Mouse (Mus musculus) Patski (cell line): ENCODE measurements around the gene Grm5. TPM values are rescaled to one million over a fixed set of nuclear protein-coding genes. Genes with fewer than 3 reads are reported as not detected.

Experiments
- ATAC-seq: fragments of 100-300 bp; one replicate; pipeline ENCODE4 v1.8.0; 2021
- CTCF ChIA-PET: fragments of 350-600 bp; sonication (Branson Sonifier 250); formaldehyde crosslinking; loops from one replicate; lab custom pipeline; 2022; ENCODE audit warnings: inconsistent platforms; lab: Charles Lee
- POLR2A ChIA-PET: fragments of 350-600 bp; sonication (Branson Sonifier 250); formaldehyde crosslinking; loops from one replicate; lab custom pipeline; 2022; ENCODE audit warnings: antibody characterized with exemption, inconsistent platforms; lab: Charles Lee
- DNase-seq: peaks from one replicate; pipeline ENCODE4 v3.0.0-alpha.2; 2011; ENCODE audit warnings: low read depth, low spot score
- H3K27me3 ChIP-seq: fragments of 371-371 bp; one replicate; pipeline ENCODE4 v1.5.1; 2021
- CTCF ChIP-seq: fragments of 100-300 bp; IDR thresholded peaks from one replicate; pipeline ENCODE4 v1.5.1; 2021
- in situ Hi-C: fragments of 300-500 bp; cut with MboI; formaldehyde crosslinking; loops from 3 replicates; pipeline ENCODE4 v1.11.1; 2018; ENCODE audit warnings: low pct_unique_long_range_greater_than_20kb, mixed read lengths
- polyA plus RNA-seq: library from polyadenylated mRNA; unstranded; gene quantifications from one replicate; pipeline ENCODE4 v1.2.3, GENCODE M21; 2021

Grm5 gene
- polyA plus RNA-seq, 1 experiment from 2014 or later = not detected

DNA sequence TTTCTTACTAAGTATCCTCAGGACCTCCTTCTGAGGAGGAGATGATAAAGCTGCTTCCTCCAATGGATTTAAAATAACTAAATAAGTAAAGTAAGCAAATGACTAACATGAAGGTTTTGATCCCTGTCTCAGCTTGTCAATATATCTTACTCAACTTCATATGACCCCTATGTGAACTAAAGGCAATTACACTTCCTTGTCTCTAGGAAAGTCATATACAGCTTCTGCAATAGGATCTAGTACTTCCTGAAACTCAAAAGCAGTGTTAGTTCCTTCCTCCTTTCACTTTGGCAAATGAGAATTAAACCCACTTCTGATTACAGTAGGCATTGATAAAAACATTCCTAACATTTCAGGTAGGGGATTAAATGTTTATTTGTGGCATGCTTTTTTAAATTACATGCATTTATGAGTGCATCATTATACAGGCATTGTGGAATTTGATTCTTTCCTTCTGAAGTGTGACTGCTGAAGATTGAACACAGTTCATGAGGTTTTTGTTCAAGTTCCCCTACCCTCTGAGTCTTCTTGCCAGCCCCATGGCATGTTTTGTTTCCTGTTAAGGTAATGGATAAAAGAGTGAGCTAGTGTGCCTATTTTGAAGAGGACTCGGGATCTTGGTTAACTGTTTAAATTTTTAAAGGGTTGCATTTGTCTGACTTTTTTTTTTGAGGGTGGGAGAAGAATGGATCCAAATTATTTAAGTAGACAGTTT, 470.4 kb downstream of the Grm5 start:
- no peak for ATAC-seq
- POLR2A ChIA-PET = no interaction called here
- DNase-seq = no peak
- TF ChIP-seq CTCF = no peak
- CTCF ChIA-PET = interaction anchor here (1.1 to 1.4 kb wide), 2 partner anchors 12 kb away, joined by 3 to 4 read pairs; no protein-coding TSS in a partner anchor
- in situ Hi-C loops = no loop called here
- H3K27me3 ChIP-seq = peaks cover 11% of the 10 kb centered on the region

DNA sequence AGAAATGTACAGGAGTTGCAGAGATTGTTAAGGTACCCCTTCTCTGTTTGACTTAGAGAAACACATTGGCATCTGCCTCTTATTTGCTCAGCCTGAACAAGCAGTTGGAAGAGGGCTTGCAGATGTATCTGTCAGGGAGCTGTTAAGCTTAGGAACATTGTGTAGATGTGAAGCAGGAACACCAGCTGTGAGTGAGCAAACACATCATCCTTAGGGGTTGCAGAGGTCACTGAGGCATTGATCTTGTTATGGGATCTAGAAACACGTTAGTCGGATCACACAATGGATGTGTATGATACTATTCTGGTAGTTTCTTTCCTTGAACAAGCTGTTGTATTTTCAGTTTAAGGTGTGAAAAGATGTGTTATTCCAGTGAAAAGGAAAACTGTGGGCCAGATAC, 472.5 kb downstream of the Grm5 start:
- POLR2A ChIA-PET = no interaction called here
- ATAC-seq = no peak
- in situ Hi-C loops = no loop called here
- peaks cover 10% of the 10 kb centered on the region for H3K27me3 ChIP-seq
- no peak for DNase-seq
- CTCF ChIA-PET = interaction anchor here (1.3 to 1.7 kb wide), 2 partner anchors 12 to 37 kb away, joined by 3 read pairs; no protein-coding TSS in a partner anchor
- no peak for TF ChIP-seq CTCF

DNA sequence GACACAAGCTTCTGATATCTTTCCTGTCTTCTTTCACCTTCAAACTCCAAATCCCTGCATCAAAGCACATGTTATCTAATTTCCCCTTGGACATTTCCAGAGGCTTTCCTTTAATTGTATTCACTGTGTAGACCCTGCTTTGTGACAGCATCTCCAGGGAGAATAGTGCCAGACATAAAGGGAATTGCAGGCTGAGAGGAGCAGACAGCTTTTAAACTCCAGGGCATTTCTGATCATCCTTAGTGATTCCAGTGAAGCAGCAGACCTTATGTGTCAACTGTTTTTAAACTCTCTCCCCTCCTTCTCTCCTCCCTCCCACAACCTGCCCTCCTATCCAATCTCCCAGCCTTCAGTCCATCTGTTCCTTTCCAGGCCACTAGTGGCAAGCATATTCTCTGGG, 507.1 kb downstream of the Grm5 start:
- in situ Hi-C loops = loop anchor here (10.0 to 25.0 kb wide), 2 partner anchors 454 to 946 kb away; no protein-coding TSS in a partner anchor
- no peak for TF ChIP-seq CTCF
- ChIA-PET POLR2A (no interaction called here), CTCF (interaction anchor here (0.8 kb wide), 1 partner anchor 38 kb away, joined by 3 read pairs; no protein-coding TSS in a partner anchor)
- H3K27me3 ChIP-seq = peaks cover 3% of the 10 kb centered on the region
- DNase-seq = no peak
- ATAC-seq = no peak

DNA sequence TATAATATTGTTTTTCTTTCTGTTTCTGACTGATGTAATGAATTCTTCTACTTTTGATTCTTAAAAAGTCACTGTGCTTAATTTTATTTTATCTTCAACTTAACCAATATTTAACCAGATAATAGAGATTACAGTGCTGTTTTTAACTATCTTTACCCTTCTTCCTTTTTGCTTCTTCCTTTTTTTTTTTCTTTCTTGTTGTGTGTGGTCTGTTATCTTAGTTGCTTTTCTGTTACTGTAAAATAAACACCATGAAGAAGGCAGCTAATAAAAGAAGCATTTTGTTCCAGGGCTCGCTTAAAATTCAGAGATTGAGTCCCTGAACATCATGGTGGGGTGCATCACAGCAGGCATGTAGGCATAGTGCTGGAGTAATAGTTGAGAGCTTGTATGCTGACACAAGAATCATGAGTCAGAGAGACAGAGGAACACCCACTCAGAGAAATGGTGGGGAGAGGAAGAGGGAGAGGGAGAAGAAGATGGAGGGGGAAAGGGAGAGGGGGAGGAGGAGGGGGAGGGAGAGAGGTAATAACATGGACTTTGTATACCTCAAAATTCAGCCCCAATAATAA, 512.7 kb downstream of the Grm5 start:
- POLR2A ChIA-PET = no interaction called here
- ATAC-seq (no peak), DNase-seq (no peak)
- TF ChIP-seq CTCF = no peak
- CTCF ChIA-PET = interaction anchor here (0.8 kb wide), 1 partner anchor 448 kb away, joined by 3 read pairs; no protein-coding TSS in a partner anchor
- in situ Hi-C loops = loop anchor here (10.0 to 25.0 kb wide), 2 partner anchors 448 to 941 kb away; no protein-coding TSS in a partner anchor
- peaks cover 4% of the 10 kb centered on the region for H3K27me3 ChIP-seq

DNA sequence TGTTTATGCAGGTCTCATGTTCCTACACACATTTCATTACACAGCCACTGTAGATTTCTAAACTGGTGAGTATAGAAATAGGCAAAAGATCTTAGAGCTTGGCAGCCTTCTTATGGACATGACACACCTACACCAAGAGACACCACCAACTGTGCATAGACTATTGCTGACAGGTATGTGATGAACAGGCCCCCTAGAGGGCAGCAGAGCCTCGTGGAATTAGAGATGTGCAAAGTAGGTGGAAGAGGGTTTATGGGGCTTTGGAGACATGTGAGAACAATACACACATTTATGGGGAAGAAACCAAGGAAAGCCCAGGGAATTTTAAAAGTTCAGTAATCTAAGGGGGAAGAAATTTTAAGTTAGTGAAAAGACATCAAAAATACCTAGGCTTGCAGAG, 513.7 kb downstream of the Grm5 start:
- in situ Hi-C loops = loop anchor here (10.0 to 25.0 kb wide), 2 partner anchors 447 to 940 kb away; no protein-coding TSS in a partner anchor
- ATAC-seq (peak; percentile 94), DNase-seq (peak; percentile 12)
- peaks cover 4% of the 10 kb centered on the region for H3K27me3 ChIP-seq
- peak; percentile 80 for TF ChIP-seq CTCF
- ChIA-PET POLR2A (no interaction called here), CTCF (interaction anchor here (0.8 to 1.4 kb wide), 3 partner anchors 312 to 453 kb away, joined by 3 to 4 read pairs (median 3); no protein-coding TSS in a partner anchor)

- POLR2A ChIA-PET = no interaction called here
- no peak for TF ChIP-seq CTCF
- CTCF ChIA-PET = interaction anchor here (1.0 to 1.4 kb wide), 2 partner anchors 38 to 240 kb away, joined by 3 to 4 read pairs; no protein-coding TSS in a partner anchor
- DNase-seq (no peak), ATAC-seq (no peak)
- H3K27me3 ChIP-seq = peaks cover 2% of the 10 kb centered on the region
- in situ Hi-C loops = no loop called here
Measured at GRCm38 (mm10) chr7:88116724-88117409, 532.9 kb downstream of the Grm5 start.

DNA sequence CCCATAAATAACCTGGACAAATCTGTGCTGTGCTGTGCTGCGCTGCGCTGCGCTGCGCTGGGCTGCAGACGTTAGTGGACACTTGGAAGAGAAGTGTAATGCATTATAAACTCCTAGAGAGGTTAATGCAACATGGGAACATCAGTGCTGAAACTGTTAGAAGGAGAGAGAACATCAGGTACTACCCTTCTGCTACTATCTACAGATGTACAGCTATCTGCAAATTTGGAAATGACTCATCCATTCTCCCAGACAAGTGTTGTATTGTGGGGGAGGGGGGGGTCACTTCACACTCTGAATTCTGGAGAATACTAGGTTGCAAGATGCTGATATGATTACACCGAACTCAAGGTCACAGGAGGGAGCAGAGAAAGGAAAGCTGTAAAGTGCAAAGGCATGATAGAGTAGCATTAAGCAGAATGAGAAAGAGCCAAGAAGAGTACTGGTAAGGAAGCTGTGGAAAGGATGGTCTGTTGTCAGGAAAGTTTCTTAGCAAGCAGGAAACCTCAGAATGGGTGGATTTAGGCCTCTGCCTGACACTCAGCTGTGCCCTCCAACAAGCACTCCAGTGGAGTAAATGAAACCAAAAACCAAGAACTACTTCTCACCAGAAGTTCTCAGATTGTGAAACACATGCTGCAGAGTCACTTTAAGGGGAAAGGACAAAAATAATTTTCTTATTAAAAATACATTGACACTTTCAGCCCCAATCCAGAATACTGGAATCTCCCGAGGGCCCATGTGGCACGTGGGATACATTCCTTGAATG, 544.3 kb downstream of the Grm5 start:
- DNase-seq (no peak), ATAC-seq (no peak)
- in situ Hi-C loops = no loop called here
- ChIA-PET CTCF (interaction anchor here (0.8 kb wide), 1 partner anchor 110 kb away, joined by 3 read pairs; no protein-coding TSS in a partner anchor), POLR2A (no interaction called here)
- H3K27me3 ChIP-seq = peaks cover 10% of the 10 kb centered on the region
- TF ChIP-seq CTCF = no peak

- ChIA-PET CTCF (no interaction called here), POLR2A (no interaction called here)
- TF ChIP-seq CTCF = no peak
- in situ Hi-C loops = no loop called here
- no peak for ATAC-seq
- peaks cover 24% of the 10 kb centered on the region for H3K27me3 ChIP-seq
- no peak for DNase-seq
Measured at GRCm38 (mm10) chr7:88129536-88130487, 545.8 kb downstream of the Grm5 start.

- no peak for TF ChIP-seq CTCF
- peaks cover 25% of the 10 kb centered on the region for H3K27me3 ChIP-seq
- DNase-seq (no peak), ATAC-seq (no peak)
- in situ Hi-C loops = no loop called here
- ChIA-PET CTCF (no interaction called here), POLR2A (no interaction called here)
Measured at GRCm38 (mm10) chr7:88130488-88130849, 546.5 kb downstream of the Grm5 start.
